Comparison of ENCODE assay signal across 8 mouse cellular contexts in the genomic region with DNA sequence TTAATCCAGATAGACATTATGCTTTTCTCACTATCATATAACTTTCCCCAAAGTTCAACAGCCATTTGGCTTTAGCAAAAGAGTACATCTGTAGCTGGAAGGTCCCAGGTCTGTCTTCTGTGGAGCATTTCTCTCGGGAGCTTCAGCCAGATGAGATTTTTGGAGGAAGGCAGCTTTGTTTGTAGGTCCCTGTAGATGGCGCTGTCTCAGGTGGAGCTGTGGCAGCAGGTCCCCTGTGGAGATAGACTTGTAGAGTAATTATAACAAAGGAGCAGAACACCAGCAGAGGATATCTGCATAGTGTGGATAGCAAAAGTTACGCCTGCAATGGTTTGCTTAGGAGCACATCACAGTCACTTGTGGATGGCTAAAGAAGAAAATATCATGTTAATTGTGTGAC.
A peak's percentile ranks its signal among the peaks of the same experiment; 100 is the strongest.
DNase-seq lines count a peak whose midpoint lies in the region; ATAC-seq and TF ChIP-seq lines count a peak whose summit lies in the region.
"Not testable (repeated sequence)": the region's sequence is repeated elsewhere in the genome, so short reads cannot be mapped to it uniquely, and the experiment has no call there.

No protein-coding gene starts in this region.

- H3K9ac ChIP-seq in forebrain, postnatal 0 days; hindbrain, embryonic 13.5 days; liver, embryonic 13.5 days; midbrain, embryonic 15.5 days: not testable (repeated sequence)

- DNase-seq in cerebellum, adult 11 months = peak; percentile 6
- peak; percentile 23 for DNase-seq in embryo, embryonic 11 days
- peak; percentile 34 for DNase-seq in forebrain, postnatal 0 days
- peak; percentile 11 for DNase-seq in kidney, postnatal 10 days
- DNase-seq in liver, embryonic 13.5 days = not testable (repeated sequence)
- DNase-seq in testis, postnatal 14 days (ENCODE audit: low spot score) = peak; percentile 3

- H3K36me3 ChIP-seq in forebrain, postnatal 0 days (ENCODE audit: insufficient read depth); hindbrain, embryonic 13.5 days; liver, embryonic 13.5 days; midbrain, embryonic 15.5 days (replicated peaks): not testable (repeated sequence)

- WGBS in forebrain, postnatal 0 days = 28% methylated on average over 3 of the region's 3 CpGs
- 32% methylated on average over 3 of the region's 3 CpGs for WGBS in hindbrain, embryonic 13.5 days
- 17% methylated on average over 3 of the region's 3 CpGs for WGBS in liver, embryonic 13.5 days (ENCODE audit: insufficient replicate concordance)
- 28% methylated on average over 3 of the region's 3 CpGs for WGBS in midbrain, embryonic 15.5 days

- TF ChIP-seq CTCF in forebrain, postnatal 0 days (IDR thresholded peaks at IDR 0.05; ENCODE audit: low read depth) = peak; percentile 37; the same call in 1 of the 2 replicates

- ATAC-seq in forebrain, postnatal 0 days; hindbrain, embryonic 13.5 days (ENCODE audit: low FRiP score); liver, embryonic 13.5 days (ENCODE audit: low read depth); midbrain, embryonic 15.5 days (replicated peaks): not testable (repeated sequence)

- not testable (repeated sequence) for H3K9me3 ChIP-seq in forebrain, postnatal 0 days (ENCODE audit: low read length); hindbrain, embryonic 13.5 days; liver, embryonic 13.5 days (replicated peaks); midbrain, embryonic 15.5 days

- not testable (repeated sequence) for H3K27ac ChIP-seq in forebrain, postnatal 0 days (ENCODE audit: low read depth, low read length); hindbrain, embryonic 13.5 days; liver, embryonic 13.5 days; midbrain, embryonic 15.5 days

- peak overlapping the region; percentile 38 for H3K4me2 ChIP-seq in forebrain, postnatal 0 days (ENCODE audit: low read depth)
- H3K4me2 ChIP-seq in hindbrain, embryonic 13.5 days = peak overlapping the region; percentile 44; the same call in 1 of the 2 replicates
- peak overlapping the region; percentile 46; the same call in 1 of the 2 replicates for H3K4me2 ChIP-seq in liver, embryonic 13.5 days
- peak overlapping the region; percentile 47 for H3K4me2 ChIP-seq in midbrain, embryonic 15.5 days

- H3K4me1 ChIP-seq in forebrain, postnatal 0 days (ENCODE audit: insufficient read depth); hindbrain, embryonic 13.5 days (replicated peaks); liver, embryonic 13.5 days (replicated peaks); midbrain, embryonic 15.5 days: not testable (repeated sequence)

- not testable (repeated sequence) for H3K4me3 ChIP-seq in forebrain, postnatal 0 days (ENCODE audit: low read depth, low read length); hindbrain, embryonic 13.5 days; liver, embryonic 13.5 days (replicated peaks)
- peak overlapping the region; percentile 25; the same call in 1 of the 2 replicates for H3K4me3 ChIP-seq in midbrain, embryonic 15.5 days

- not testable (repeated sequence) for H3K27me3 ChIP-seq in forebrain, postnatal 0 days (ENCODE audit: insufficient read depth, low read length); liver, embryonic 13.5 days; midbrain, embryonic 15.5 days (replicated peaks)
- H3K27me3 ChIP-seq in hindbrain, embryonic 13.5 days = peaks cover 19% of the 10 kb centered on the region
